Mouse (Mus musculus) thymus, adult 2 months (tissue): ENCODE data around the gene Fpgs. TPM values are rescaled to one million over a fixed set of nuclear protein-coding genes. Genes with fewer than 3 reads are reported as not detected.

Experiments
- DNase-seq: peaks from one replicate; pipeline ENCODE4 v3.0.0; 2021
- H3K27ac ChIP-seq: fragments of 200-500 bp; 2 replicates; pipeline ENCODE4 v1.5.1; 2012; ENCODE audit warnings: low read length, control low read depth; ENCODE audit not compliant: control insufficient read depth, insufficient read depth
- H3K27me3 ChIP-seq: fragments of 200-500 bp; 2 replicates; pipeline ENCODE4 v1.6.1; 2012; ENCODE audit warnings: mild to moderate bottlenecking, low read length, moderate library complexity, mixed read lengths; ENCODE audit not compliant: control insufficient read depth, insufficient read depth
- H3K36me3 ChIP-seq: fragments of 200-500 bp; 2 replicates; pipeline ENCODE4 v1.6.1; 2012; ENCODE audit warnings: mild to moderate bottlenecking, low read length, moderate library complexity; ENCODE audit not compliant: control insufficient read depth, insufficient read depth
- H3K4me1 ChIP-seq: fragments of 200-500 bp; replicated peaks from 2 replicates; pipeline ENCODE4 v1.6.1; 2012; ENCODE audit warnings: low read length; ENCODE audit not compliant: control insufficient read depth, insufficient read depth
- H3K4me3 ChIP-seq: fragments of 200-500 bp; 2 replicates; pipeline ENCODE4 v1.5.1; 2012; ENCODE audit warnings: mild to moderate bottlenecking, low read length, control low read depth, moderate library complexity; ENCODE audit not compliant: control insufficient read depth, insufficient read depth
- CTCF ChIP-seq: fragments of 200-500 bp; IDR thresholded peaks from 2 replicates; pipeline ENCODE4 v1.5.1; 2012; ENCODE audit warnings: mild to moderate bottlenecking, control low read depth, low read length, moderate library complexity, borderline replicate concordance; ENCODE audit not compliant: control insufficient read depth, poor library complexity, insufficient read depth; ENCODE audit errors: extremely low read depth
- POLR2A ChIP-seq: fragments of 200-500 bp; IDR thresholded peaks from 2 replicates; pipeline ENCODE4 v1.6.1; 2012; ENCODE audit warnings: mild to moderate bottlenecking, low read length, control low read depth, moderate library complexity; ENCODE audit not compliant: control insufficient read depth, poor library complexity, insufficient read depth; ENCODE audit errors: extremely low read depth
- WGBS: fragments of 180-500 bp; shearing (Covaris S2); methylation state at CpG from one replicate; pipeline ENCODE4 v1.1.7; 2018; 5-methylcytosine and 5-hydroxymethylcytosine counted together
- polyA plus RNA-seq: library from polyadenylated mRNA; depleted of rRNA; stranded (reverse); fragments of >200 nt; gene quantifications from 2 replicates; pipeline ENCODE4 v1.2.3, GENCODE M21; 2012; rRNA removed

Fpgs gene
- polyA plus RNA-seq, 1 experiment: 61.8 TPM

GRCm38 (mm10) chr2:32634277-32635105 lies 69.5 kb downstream of the Fpgs start:
- no peak for TF ChIP-seq CTCF
- TF ChIP-seq POLR2A: no peak
- no peaks in the 10 kb centered on the region for H3K27me3 ChIP-seq
- no peak overlapping the region for H3K27ac ChIP-seq
- WGBS: 85% methylated on average over 10 of the region's 10 CpGs
- H3K36me3 ChIP-seq: no peaks in the 10 kb centered on the region
- H3K4me1 ChIP-seq: peaks cover 13% of the 10 kb centered on the region
- DNase-seq: no peak
- H3K4me3 ChIP-seq: no peak overlapping the region

DNA sequence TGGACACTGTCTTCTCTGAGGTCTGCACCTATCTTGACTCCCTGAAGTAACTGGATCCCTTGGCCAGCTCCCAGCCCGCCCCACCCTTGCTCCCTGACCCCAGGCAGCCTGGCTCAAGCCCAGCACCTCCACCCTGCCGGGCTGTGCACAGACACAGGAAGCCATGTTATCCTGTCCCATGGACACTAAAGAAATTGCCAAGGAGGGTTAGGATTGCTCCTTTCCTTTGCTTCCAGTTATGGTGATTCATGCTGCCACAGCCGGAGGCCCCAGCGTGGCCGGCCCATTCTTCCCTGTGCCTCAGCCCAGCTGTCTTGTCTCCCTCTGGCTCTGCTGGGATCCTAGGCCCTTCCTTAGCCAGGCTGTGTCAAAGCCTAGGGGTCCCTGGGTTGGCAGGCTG lies 70.3 kb downstream of the Fpgs start:
- H3K4me1 ChIP-seq: peaks cover 9% of the 10 kb centered on the region
- no peaks in the 10 kb centered on the region for H3K27me3 ChIP-seq
- H3K4me3 ChIP-seq: no peak overlapping the region
- H3K36me3 ChIP-seq: no peaks in the 10 kb centered on the region
- H3K27ac ChIP-seq: no peak overlapping the region
- 88% methylated on average over 5 of the region's 5 CpGs for WGBS
- TF ChIP-seq POLR2A (no peak), CTCF (no peak)
- no peak for DNase-seq

Other genes with a start within 250 kb of the Fpgs start
- 57.4 and 66.7 TPM in 2 replicates for gene Fam102a, start 168.8 kb downstream of the Fpgs start, polyA plus RNA-seq
- 158 and 173 TPM in 2 replicates for gene Dpm2, start 133.3 kb downstream of the Fpgs start, polyA plus RNA-seq
- gene Pip5kl1, start 129.3 kb downstream of the Fpgs start, polyA plus RNA-seq: 0.92 and 1.1 TPM in 2 replicates
- not detected in 2 replicates for gene 9430097D07Rik, start 128.5 kb downstream of the Fpgs start, polyA plus RNA-seq
- 29.3 and 34.1 TPM in 2 replicates for gene St6galnac4, start 117.0 kb downstream of the Fpgs start, polyA plus RNA-seq
- 18.1 and 25.9 TPM in 2 replicates for gene St6galnac6, start 104.4 kb downstream of the Fpgs start, polyA plus RNA-seq
- gene Ak1, start 82.4 kb downstream of the Fpgs start, polyA plus RNA-seq: 3.6 and 23.5 TPM in 2 replicates
- gene Eng, start 57.5 kb downstream of the Fpgs start, polyA plus RNA-seq: 62.1 and 66.1 TPM in 2 replicates
- 220 and 239 TPM in 2 replicates for gene Cdk9, start 8.9 kb upstream of the Fpgs start, polyA plus RNA-seq
- 104 and 106 TPM in 2 replicates for gene Sh2d3c, start 16.9 kb upstream of the Fpgs start, polyA plus RNA-seq
- 0.20 and 0.27 TPM in 2 replicates for gene 6330409D20Rik, start 36.9 kb upstream of the Fpgs start, polyA plus RNA-seq
- 169 and 171 TPM in 2 replicates for gene Tor2a, start 53.1 kb upstream of the Fpgs start, polyA plus RNA-seq
- 1.9 and 2.3 TPM in 2 replicates for gene Ttc16, start 71.5 kb upstream of the Fpgs start, polyA plus RNA-seq
- gene Ptrh1, start 71.6 kb upstream of the Fpgs start, polyA plus RNA-seq: 36.5 and 43.4 TPM in 2 replicates
- 0.11 and 0.27 TPM in 2 replicates for gene Cfap157, start 80.3 kb upstream of the Fpgs start, polyA plus RNA-seq
- 6.6 and 8.3 TPM in 2 replicates for gene Stxbp1, start 143.1 kb upstream of the Fpgs start, polyA plus RNA-seq
- 20.8 and 22.9 TPM in 2 replicates for gene Fam129b, start 172.0 kb upstream of the Fpgs start, polyA plus RNA-seq